Mouse (Mus musculus) midbrain, embryonic 15.5 days (tissue): ENCODE measurements at regions not wholly inside any gene's neighbourhood (a gene's known extent, or its start where the extent isn't known, plus 50 kb on each side); places are given as distances from the start of the nearest gene placed in this dataset.
"Not testable (repeated sequence)": the region's sequence is repeated elsewhere in the genome, so short reads cannot be mapped to it uniquely, and the experiment has no call there.

ENCODE experiments used
- ATAC-seq: fragments of 200-750 bp; cut with Nextera tagmentation; replicated peaks from 2 replicates; pipeline ENCODE4 v1.8.0; 2017; ENCODE audit warnings: moderate TSS enrichment
- H3K27ac ChIP-seq: fragments of 300-500 bp; sonication (generic); 2 replicates; pipeline ENCODE4 v1.5.1; 2015; ENCODE audit warnings: mild to moderate bottlenecking, inconsistent platforms
- H3K27me3 ChIP-seq: fragments of 300-500 bp; sonication (generic); replicated peaks from 2 replicates; pipeline ENCODE4 v1.6.1; 2015; ENCODE audit warnings: inconsistent platforms
- H3K36me3 ChIP-seq: fragments of 300-500 bp; sonication (generic); replicated peaks from 2 replicates; pipeline ENCODE4 v1.6.1; 2015; ENCODE audit warnings: inconsistent platforms
- H3K4me1 ChIP-seq: fragments of 300-500 bp; sonication (generic); 2 replicates; pipeline ENCODE4 v1.6.1; 2015; ENCODE audit warnings: inconsistent platforms
- H3K4me2 ChIP-seq: fragments of 300-500 bp; sonication (generic); 2 replicates; pipeline ENCODE4 v1.6.1; 2015; ENCODE audit warnings: inconsistent platforms, mild to moderate bottlenecking, moderate library complexity
- H3K4me3 ChIP-seq: fragments of 300-500 bp; sonication (generic); 2 replicates; pipeline ENCODE4 v1.5.1; 2015; ENCODE audit warnings: mild to moderate bottlenecking, inconsistent platforms
- H3K9ac ChIP-seq: fragments of 300-500 bp; sonication (generic); 2 replicates; pipeline ENCODE4 v1.6.1; 2015; ENCODE audit warnings: mild to moderate bottlenecking, inconsistent platforms
- H3K9me3 ChIP-seq: fragments of 300-500 bp; sonication (generic); 2 replicates; pipeline ENCODE4 v1.6.1; 2016; ENCODE audit warnings: inconsistent platforms
- WGBS: fragments of 180-500 bp; shearing (Covaris S2); methylation state at CpG from one replicate; pipeline ENCODE4 v1.1.7; 2015; ENCODE audit warnings: mixed read lengths; 5-methylcytosine and 5-hydroxymethylcytosine counted together

DNA sequence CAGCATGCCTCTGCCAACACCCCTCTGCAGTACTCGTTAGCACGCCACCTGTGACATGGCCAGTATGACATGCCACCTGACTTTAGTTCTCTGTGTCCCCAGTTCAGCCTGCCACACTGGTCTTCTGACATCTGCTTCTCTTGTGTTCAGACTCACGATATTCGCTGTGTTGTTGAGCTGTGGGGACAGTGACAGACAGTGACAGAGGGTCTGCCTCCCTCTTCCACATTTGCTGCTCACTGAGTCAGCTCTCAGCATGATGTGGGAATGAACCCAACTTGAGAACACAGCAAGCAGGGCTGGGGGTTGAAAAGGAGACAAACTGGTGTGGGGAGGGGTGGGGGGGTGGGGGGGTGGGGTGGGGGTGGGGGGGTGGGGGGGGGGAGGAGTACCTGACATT, 91.0 kb downstream of the Fam43a start:
- Histone ChIP-seq H3K9ac (no peak overlapping the region), H3K27ac (no peak overlapping the region), H3K4me3 (no peak overlapping the region), H3K4me1 (no peaks in the 10 kb centered on the region), H3K4me2 (no peak overlapping the region), H3K36me3 (no peaks in the 10 kb centered on the region), H3K27me3 (no peaks in the 10 kb centered on the region), H3K9me3 (no peaks in the 10 kb centered on the region)
- ATAC-seq = no peak
- WGBS = 77% methylated on average over 4 of the region's 4 CpGs

DNA sequence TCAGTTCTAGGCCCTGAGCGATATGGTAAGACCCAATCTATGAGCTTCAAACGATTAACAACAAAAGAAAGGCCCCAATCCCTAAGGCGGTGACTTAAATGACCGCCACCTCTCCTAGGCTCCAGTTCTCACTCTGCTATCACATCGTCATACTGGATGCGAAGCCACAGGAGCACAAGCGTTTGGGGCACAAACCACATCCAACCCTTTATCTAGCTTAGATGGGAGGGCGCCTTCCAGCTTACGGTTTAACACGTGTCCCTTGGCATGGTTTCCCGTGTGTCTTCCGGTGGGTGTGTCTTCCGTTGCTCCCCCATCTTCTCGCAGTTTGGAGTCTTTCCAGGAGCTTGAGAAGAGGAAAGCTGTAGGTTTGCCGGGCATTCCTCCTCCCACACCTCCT, 92.4 kb downstream of the Fam43a start:
- 91% methylated on average over 15 of the region's 15 CpGs for WGBS
- Histone ChIP-seq H3K4me2 (no peak overlapping the region), H3K36me3 (no peaks in the 10 kb centered on the region), H3K4me3 (no peak overlapping the region), H3K27ac (no peak overlapping the region), H3K4me1 (no peaks in the 10 kb centered on the region), H3K9me3 (no peaks in the 10 kb centered on the region), H3K27me3 (no peaks in the 10 kb centered on the region), H3K9ac (no peak overlapping the region)
- no peak for ATAC-seq

DNA sequence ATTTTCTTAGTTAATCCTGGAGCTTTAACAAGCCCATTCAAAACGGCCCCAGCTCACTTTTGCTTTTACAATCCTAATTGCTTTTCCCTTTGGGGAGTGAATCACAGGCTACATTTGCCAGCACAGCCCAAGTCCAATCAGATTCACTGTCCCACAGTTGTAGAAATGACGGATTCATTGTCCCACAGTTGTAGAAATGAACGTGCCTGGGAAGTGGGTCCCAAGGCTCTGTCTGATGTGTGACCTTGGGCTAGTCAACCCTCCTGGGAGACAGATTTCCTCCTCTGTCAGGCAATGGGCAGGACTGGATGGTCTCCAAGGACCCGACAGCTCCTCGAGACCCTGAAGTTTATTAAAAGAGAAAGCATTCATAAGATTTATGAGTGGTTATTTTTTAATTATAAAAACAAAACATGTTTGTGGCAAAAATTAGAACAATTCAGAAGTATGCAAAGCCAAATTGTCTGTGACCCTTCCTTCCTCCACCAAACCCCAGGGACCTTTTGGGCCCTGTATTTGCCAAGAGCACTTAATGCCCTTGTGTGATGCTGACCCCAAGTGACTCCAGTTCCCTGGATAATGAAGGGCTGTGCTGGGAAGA, 93.1 kb downstream of the Fam43a start:
- WGBS = 57% methylated on average over 5 of the region's 5 CpGs
- no peak overlapping the region for H3K4me2 ChIP-seq
- H3K27me3 ChIP-seq = no peaks in the 10 kb centered on the region
- H3K36me3 ChIP-seq = no peaks in the 10 kb centered on the region
- H3K9ac ChIP-seq = no peak overlapping the region
- H3K9me3 ChIP-seq = no peaks in the 10 kb centered on the region
- no peak overlapping the region for H3K27ac ChIP-seq
- H3K4me3 ChIP-seq = no peak overlapping the region
- ATAC-seq = no peak
- H3K4me1 ChIP-seq = no peaks in the 10 kb centered on the region

DNA sequence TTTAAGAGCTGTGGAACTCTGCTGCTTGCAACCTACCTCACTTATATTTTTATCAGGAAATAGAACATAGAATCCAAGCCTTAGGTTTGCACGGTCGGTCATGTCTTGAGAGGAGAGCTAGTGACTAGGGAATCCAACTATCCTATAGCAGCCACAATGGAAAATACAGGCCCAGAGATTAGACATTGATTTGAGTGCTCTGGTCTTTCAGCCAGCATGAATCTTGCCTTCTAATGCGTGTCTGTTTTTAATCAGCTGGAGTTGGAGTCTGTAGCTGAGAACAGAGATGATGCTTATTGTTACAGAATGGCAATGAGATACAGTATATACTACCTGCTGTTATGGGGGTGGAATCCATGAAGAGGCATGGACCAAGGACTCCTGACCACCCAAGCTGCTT, 93.7 kb downstream of the Fam43a start:
- 67% methylated on average over 3 of the region's 3 CpGs for WGBS

DNA sequence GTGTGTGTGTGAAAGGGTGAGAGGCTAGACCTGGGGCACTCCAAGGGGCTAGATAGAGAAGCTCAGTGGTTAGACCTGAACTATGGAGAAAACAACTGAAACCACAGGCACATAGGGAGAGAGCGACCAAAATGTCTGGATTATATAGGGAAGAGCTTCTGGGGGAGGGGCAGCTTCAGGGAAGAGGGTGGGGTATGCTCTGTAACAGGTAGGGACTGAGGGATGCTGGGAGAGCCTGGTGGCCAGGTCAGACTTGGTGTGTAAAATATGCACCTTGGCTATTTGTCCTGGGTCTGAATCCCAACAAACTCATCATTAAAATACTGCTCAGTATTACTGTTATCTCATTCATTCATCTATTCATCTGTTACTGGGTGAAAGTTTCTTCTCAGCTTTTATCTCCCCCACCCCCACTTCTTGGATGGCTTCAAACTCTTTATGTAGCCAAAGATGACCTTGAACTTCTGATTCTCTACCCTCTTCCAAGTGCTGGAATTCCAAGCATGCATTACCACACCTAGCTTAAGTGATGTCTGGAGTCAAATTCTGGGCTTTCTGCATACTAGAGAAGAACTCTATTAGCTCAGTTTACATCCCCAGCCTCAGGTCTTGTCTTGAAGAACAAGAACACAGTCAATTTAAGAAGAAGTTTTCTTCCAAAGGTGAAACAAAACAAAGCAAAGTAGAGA, 94.5 kb downstream of the Fam43a start:
- ATAC-seq = no peak
- Histone ChIP-seq H3K27me3 (no peaks in the 10 kb centered on the region), H3K4me3 (no peak overlapping the region), H3K9me3 (no peaks in the 10 kb centered on the region), H3K36me3 (no peaks in the 10 kb centered on the region), H3K27ac (no peak overlapping the region), H3K9ac (no peak overlapping the region), H3K4me2 (no peak overlapping the region), H3K4me1 (no peaks in the 10 kb centered on the region)
- 84% methylated on average over 1 of the region's 1 CpGs for WGBS

More for the DNA sequence above, 93.7 kb downstream of the Fam43a start:
- H3K9me3 ChIP-seq = no peaks in the 10 kb centered on the region
- no peak overlapping the region for H3K9ac ChIP-seq
- H3K4me1 ChIP-seq = no peaks in the 10 kb centered on the region
- no peaks in the 10 kb centered on the region for H3K36me3 ChIP-seq
- no peak for ATAC-seq
- no peak overlapping the region for H3K4me2 ChIP-seq
- H3K4me3 ChIP-seq = no peak overlapping the region
- no peak overlapping the region for H3K27ac ChIP-seq
- no peaks in the 10 kb centered on the region for H3K27me3 ChIP-seq

DNA sequence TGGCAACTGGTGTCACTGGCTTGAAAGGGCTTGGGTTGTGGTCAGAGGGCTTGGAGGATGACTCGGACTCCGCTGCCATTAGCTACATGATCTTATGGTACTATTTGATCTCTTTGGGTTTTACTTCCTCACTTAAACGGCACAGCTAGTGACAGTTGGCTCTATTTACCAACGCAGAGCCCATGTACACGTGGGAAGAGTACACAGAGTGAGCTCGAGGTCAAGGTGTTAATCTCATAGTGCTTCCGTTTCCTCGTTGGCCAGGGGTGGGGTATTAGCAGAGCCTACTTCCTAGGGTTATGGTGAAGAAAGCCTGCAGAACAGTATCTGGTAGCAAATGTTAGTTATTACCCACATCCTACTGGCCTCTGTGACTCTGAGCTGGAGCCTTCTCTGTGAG, 96.2 kb downstream of the Fam43a start:
- H3K4me3 ChIP-seq = no peak overlapping the region
- no peaks in the 10 kb centered on the region for H3K36me3 ChIP-seq
- WGBS = 84% methylated on average over 8 of the region's 8 CpGs
- H3K27me3 ChIP-seq = no peaks in the 10 kb centered on the region
- ATAC-seq = no peak
- H3K4me2 ChIP-seq = no peak overlapping the region
- H3K9ac ChIP-seq = no peak overlapping the region
- no peaks in the 10 kb centered on the region for H3K9me3 ChIP-seq
- no peak overlapping the region for H3K27ac ChIP-seq
- no peaks in the 10 kb centered on the region for H3K4me1 ChIP-seq

DNA sequence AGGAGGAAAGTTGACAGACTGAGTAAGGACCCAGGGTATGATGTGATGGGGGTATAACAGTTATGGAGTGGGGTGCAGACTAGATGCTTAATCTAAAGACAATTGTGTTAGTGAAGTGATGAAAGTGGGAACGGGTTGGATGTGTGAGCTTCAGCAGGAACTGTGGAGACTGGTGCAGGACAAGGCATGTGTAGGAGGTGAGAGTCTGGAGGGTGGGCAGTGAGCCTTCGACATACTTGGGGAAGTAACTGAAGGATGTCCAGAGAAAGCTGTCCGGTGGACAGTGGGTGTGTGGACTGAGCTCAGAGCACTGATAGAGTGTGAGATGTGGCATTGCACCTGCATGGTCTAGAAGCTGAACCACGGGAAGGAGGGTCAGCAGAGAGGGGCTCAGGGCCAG, 97.7 kb downstream of the Fam43a start:
- no peak overlapping the region for H3K9ac ChIP-seq
- H3K36me3 ChIP-seq = no peaks in the 10 kb centered on the region
- WGBS = 90% methylated on average over 4 of the region's 4 CpGs
- no peak for ATAC-seq
- H3K4me2 ChIP-seq = no peak overlapping the region
- H3K4me1 ChIP-seq = no peaks in the 10 kb centered on the region
- H3K9me3 ChIP-seq = no peaks in the 10 kb centered on the region
- no peak overlapping the region for H3K27ac ChIP-seq
- no peak overlapping the region for H3K4me3 ChIP-seq
- no peaks in the 10 kb centered on the region for H3K27me3 ChIP-seq

DNA sequence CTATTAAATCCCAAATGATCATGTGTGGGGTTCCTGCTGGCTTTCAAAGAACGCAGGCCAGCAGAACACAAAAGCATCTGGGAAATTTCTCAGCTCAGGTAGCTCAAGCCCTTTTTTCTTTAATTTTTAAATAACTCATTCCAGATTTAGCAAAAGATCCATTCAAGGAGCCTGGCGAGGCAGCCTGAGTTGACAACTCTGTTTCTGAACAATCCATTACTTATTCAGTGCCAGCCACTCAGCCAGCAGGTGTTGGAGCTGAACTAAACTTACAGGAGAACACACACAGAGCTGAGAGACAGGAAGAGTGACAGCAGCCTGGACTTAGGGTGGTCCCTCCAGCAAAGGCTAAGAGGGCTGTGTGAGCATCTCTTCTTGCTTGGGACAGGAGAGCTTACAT, 98.3 kb downstream of the Fam43a start:
- Histone ChIP-seq H3K27ac (no peak overlapping the region), H3K4me1 (no peaks in the 10 kb centered on the region), H3K9ac (no peak overlapping the region), H3K36me3 (no peaks in the 10 kb centered on the region), H3K4me3 (no peak overlapping the region), H3K4me2 (no peak overlapping the region), H3K9me3 (no peaks in the 10 kb centered on the region), H3K27me3 (no peaks in the 10 kb centered on the region)
- 49% methylated on average over 2 of the region's 2 CpGs for WGBS
- no peak for ATAC-seq

DNA sequence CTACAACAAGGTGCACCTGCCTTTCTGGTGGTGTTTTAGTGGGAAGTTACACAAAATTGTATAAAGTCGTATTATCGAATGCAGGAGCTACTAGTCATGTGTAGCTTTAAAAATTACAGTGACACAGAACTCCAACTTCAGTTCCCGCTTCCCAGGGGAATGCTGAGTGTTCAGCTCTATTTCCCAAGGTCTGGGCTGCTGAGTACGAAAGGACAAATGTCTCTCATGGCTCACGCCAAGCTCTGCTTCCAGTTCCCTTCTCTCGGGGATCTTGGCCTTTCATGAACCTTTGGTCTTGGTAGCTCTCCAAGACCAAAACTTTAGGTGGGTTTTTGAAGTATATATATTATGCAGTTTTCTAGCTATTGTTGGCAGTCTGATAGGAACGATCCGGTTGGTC, 104.3 kb downstream of the Fam43a start:
- Histone ChIP-seq H3K27me3 (no peaks in the 10 kb centered on the region), H3K4me3 (no peak overlapping the region), H3K27ac (no peak overlapping the region), H3K9me3 (no peaks in the 10 kb centered on the region), H3K4me2 (no peak overlapping the region), H3K4me1 (no peaks in the 10 kb centered on the region), H3K36me3 (no peaks in the 10 kb centered on the region), H3K9ac (no peak overlapping the region)
- 92% methylated on average over 8 of the region's 8 CpGs for WGBS
- no peak for ATAC-seq

DNA sequence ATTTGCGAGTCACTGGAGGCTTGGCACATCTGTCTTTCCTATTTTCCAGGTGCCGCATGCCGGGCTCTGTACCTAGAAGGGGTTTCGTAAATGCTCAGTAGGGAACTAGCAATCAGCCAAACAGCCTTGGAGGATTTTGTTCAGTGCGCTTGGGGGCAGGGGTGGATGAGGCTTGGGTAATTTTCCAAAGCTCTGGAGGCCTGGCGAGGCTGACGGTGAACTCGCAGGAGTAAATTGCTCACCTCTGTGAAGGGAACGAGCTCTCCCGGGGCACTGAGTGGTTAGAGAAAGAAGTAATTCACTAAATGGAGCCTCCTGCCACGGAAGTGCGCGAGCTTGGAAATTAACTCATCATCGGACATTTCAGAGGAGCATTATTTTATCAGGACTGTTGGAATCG, 110.0 kb downstream of the Fam43a start:
- Histone ChIP-seq H3K27me3 (no peaks in the 10 kb centered on the region), H3K9me3 (no peaks in the 10 kb centered on the region), H3K36me3 (no peaks in the 10 kb centered on the region), H3K4me2 (no peak overlapping the region), H3K27ac (no peak overlapping the region), H3K9ac (no peak overlapping the region), H3K4me3 (no peak overlapping the region), H3K4me1 (no peaks in the 10 kb centered on the region)
- 65% methylated on average over 15 of the region's 15 CpGs for WGBS
- no peak for ATAC-seq

DNA sequence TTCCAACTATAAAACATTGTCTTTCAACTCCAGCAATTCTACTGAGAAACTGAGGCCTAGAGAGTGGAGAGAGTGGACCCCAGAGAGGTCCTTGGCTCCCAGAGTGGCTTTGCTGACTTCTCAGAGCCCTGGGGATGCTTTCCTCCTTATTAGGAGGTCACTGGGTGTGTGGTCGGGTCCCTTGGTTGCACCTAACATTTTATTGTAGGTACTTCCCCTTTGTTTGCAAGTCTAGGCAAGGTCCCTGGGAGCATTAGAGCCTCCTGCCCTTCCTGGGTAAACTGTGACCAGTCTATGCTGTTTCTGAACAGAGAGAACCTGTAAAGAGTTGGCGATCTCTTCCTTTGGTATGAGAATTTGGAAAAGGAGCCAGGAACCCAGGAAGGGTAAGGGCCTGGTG, 110.5 kb downstream of the Fam43a start:
- no peak for ATAC-seq
- Histone ChIP-seq H3K36me3 (no peaks in the 10 kb centered on the region), H3K9me3 (no peaks in the 10 kb centered on the region), H3K27me3 (no peaks in the 10 kb centered on the region), H3K9ac (no peak overlapping the region), H3K4me1 (no peaks in the 10 kb centered on the region), H3K4me3 (no peak overlapping the region), H3K27ac (no peak overlapping the region), H3K4me2 (no peak overlapping the region)
- WGBS = 90% methylated on average over 2 of the region's 2 CpGs

DNA sequence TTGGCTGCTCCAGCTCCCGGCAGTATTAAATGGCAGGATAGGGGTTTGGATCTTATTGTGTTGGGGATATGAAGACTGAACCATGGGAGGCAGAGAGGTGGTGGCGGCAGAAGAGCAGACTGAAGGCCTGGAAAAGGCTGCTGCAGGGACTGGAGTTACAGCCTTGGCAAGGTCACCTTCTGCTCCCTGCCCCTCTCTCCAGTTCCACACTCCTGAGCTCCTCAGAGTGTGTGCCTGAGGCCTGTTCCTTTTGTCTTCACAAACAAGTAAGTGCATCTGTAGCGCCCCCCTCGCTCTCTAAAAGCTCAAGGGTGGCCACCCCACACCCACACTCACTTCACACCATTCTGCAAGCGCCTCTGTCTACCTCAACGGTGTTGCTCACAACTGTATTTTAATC, 113.0 kb downstream of the Fam43a start:
- Histone ChIP-seq H3K4me2 (no peak overlapping the region), H3K27ac (no peak overlapping the region), H3K27me3 (no peaks in the 10 kb centered on the region), H3K36me3 (no peaks in the 10 kb centered on the region), H3K4me1 (no peaks in the 10 kb centered on the region), H3K9me3 (no peaks in the 10 kb centered on the region), H3K9ac (no peak overlapping the region), H3K4me3 (no peak overlapping the region)
- WGBS = 80% methylated on average over 6 of the region's 6 CpGs
- no peak for ATAC-seq

DNA sequence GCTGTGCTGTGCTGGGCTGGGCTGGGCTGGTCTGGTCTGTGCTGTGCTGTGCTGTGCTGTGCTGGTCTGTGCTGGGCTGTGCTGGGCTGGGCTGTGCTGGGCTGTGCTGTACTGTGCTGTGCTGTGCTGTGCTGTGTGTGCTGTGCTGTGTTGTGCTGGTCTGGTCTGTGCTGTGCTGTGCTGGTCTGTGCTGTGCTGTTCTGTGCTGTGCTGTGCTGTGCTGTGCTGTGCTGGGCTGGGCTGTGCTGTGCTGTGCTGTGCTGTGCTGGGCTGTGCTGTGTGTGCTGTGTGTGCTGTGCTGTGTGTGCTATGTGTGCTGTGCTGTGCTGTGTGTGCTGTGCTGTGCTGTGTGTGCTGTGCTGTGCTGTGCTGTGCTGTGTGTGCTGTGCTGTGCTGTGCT, 118.1 kb downstream of the Fam43a start:
- H3K9ac ChIP-seq, H3K4me3 ChIP-seq, H3K27me3 ChIP-seq, H3K9me3 ChIP-seq, ATAC-seq, H3K27ac ChIP-seq, H3K36me3 ChIP-seq, H3K4me1 ChIP-seq, H3K4me2 ChIP-seq: not testable (repeated sequence)
